Mouse (Mus musculus): ENCODE measurements around the gene Ankfn1.

DNA sequence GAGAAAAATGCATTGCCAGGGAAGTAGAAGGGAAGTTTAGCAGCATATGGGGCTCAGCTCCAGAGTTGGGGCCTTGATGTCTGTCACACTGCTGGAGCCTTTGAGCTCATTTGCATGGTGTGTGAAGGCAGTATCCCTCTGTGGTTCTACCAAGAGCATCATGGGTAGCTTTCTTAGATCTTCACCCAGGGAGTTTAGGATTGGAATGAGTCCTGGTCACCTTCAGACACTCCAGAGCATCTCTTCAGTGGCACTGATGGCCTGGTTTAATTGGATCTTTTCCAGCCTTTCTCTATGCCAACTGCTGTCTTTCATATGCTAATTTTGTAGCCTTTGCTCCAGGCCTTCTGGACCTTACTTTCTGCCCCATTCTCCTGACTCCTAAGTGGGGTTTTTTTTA is 157.5 kb downstream of the Ankfn1 start:
- TF ChIP-seq GATA1 (IDR thresholded peaks at IDR 0.05; ENCODE audit: low read length) (no peak), TAL1 (IDR thresholded peaks at IDR 0.05; ENCODE audit: low read length) (no peak)

Measured in erythroblast, embryonic 14.5 days (primary cell).